Mouse (Mus musculus) lung, postnatal 0 days (tissue): ENCODE data around the gene Lrfn3.

ENCODE experiments used
- CTCF ChIP-seq: IDR thresholded peaks from 2 replicates; pipeline ENCODE4 v1.5.1; 2016; ENCODE audit warnings: antibody characterized with exemption, mild to moderate bottlenecking
- EP300 ChIP-seq: IDR thresholded peaks from 2 replicates; pipeline ENCODE4 v1.6.1; 2016; ENCODE audit warnings: antibody characterized with exemption, mild to moderate bottlenecking, control low read depth

DNA sequence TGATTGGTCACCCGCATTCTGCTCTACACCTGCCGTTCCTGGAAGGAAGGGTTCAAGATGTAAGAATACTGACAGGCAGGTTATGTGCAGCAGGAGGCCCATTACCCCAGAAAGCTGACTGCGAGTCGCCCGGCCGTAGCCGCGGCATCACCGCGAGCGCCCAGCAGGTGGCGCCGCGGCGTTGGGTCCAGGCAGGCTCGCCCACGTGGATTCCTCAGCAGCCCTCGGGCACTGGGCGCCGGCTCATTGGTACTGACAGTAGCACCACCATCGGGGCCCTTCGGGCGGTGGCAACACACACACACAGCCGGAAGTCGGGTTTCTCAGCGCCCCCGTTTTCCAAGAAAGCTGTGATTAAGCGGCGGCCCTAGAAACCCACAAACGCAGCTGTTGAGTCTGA is 14.7 kb downstream of the Lrfn3 start:
- TF ChIP-seq CTCF, result peak; percentile 82
- TF ChIP-seq EP300, result no peak
